Mouse (Mus musculus) liver (tissue): ENCODE results near the gene Tmem254b.
"Not testable (repeated sequence)": the region's sequence is repeated elsewhere in the genome, so short reads cannot be mapped to it uniquely, and the experiment has no call there.

Experiments used
- DNase-seq: peaks from one replicate; pipeline ENCODE4 v3.0.0-alpha.2; 2020; ENCODE audit warnings: mixed read lengths

Gene Tmem254b

GRCm38 (mm10) chr14:26206926-26207247, at the start of gene Tmem254b:
TSS of gene Tmem254b (minus strand) at chr14:26207041.
- not testable (repeated sequence) for DNase-seq

- DNase-seq, result not testable (repeated sequence)
These were observed 30.3 kb upstream of the Tmem254b start for GRCm38 (mm10) chr14:26237183-26237582.

- not testable (repeated sequence) for DNase-seq
These were observed 9.6 kb upstream of the Tmem254b start for GRCm38 (mm10) chr14:26216233-26217000.

- DNase-seq, result not testable (repeated sequence)
These were observed 480 bp downstream of the Tmem254b start for GRCm38 (mm10) chr14:26206197-26206925.

GRCm38 (mm10) chr14:26197851-26198250, 9.0 kb downstream of the Tmem254b start:
- DNase-seq, result not testable (repeated sequence)

GRCm38 (mm10) chr14:26188361-26188760, 18.5 kb downstream of the Tmem254b start:
- DNase-seq, result not testable (repeated sequence)

GRCm38 (mm10) chr14:26186638-26187037, 20.2 kb downstream of the Tmem254b start:
- DNase-seq, result not testable (repeated sequence)

GRCm38 (mm10) chr14:26182380-26182779, 24.5 kb downstream of the Tmem254b start, which contains the start of gene Plac9b:
TSS of gene Plac9b (minus strand) at chr14:26182480.
- not testable (repeated sequence) for DNase-seq

- not testable (repeated sequence) for DNase-seq
These were observed 25.2 kb downstream of the Tmem254b start for GRCm38 (mm10) chr14:26181660-26182059.

- DNase-seq, result not testable (repeated sequence)
These were observed 31.8 kb downstream of the Tmem254b start for GRCm38 (mm10) chr14:26175028-26175427.

- not testable (repeated sequence) for DNase-seq
These were observed 32.9 kb downstream of the Tmem254b start for GRCm38 (mm10) chr14:26173955-26174354.

- not testable (repeated sequence) for DNase-seq
These were observed 41.6 kb downstream of the Tmem254b start for GRCm38 (mm10) chr14:26165266-26165665.

- DNase-seq, result not testable (repeated sequence)
These were observed 44.4 kb downstream of the Tmem254b start for GRCm38 (mm10) chr14:26162423-26162822.

- DNase-seq, result not testable (repeated sequence)
These were observed 45.7 kb downstream of the Tmem254b start for GRCm38 (mm10) chr14:26161156-26161555.

- DNase-seq, result not testable (repeated sequence)
These were observed 50.8 kb downstream of the Tmem254b start for GRCm38 (mm10) chr14:26156032-26156431.
